Mouse (Mus musculus) forebrain, embryonic 14.5 days (tissue): Measurements from ENCODE around the gene Olfr12. TPM values are rescaled to one million over a fixed set of nuclear protein-coding genes. Genes with fewer than 3 reads are reported as not detected.

Experiments
- ATAC-seq: fragments of 200-750 bp; cut with Nextera tagmentation; 2 replicates; pipeline ENCODE4 v1.8.0; 2017; ENCODE audit warnings: mild to moderate bottlenecking, moderate library complexity
- DNase-seq: peaks from one replicate; pipeline ENCODE4 v3.0.0-alpha.2; 2015; ENCODE audit warnings: low spot score
- H3K27ac ChIP-seq: fragments of 300-500 bp; sonication (generic); 2 replicates; pipeline ENCODE4 v1.5.1; 2014; ENCODE audit warnings: low read depth, mild to moderate bottlenecking, control low read depth, low read length, moderate library complexity
- H3K27me3 ChIP-seq: fragments of 300-500 bp; sonication (generic); replicated peaks from 2 replicates; pipeline ENCODE4 v1.6.1; 2014; ENCODE audit warnings: low read length, control low read depth, mixed read lengths; ENCODE audit not compliant: control insufficient read depth, insufficient read depth
- H3K36me3 ChIP-seq: fragments of 300-500 bp; sonication (generic); 2 replicates; pipeline ENCODE4 v1.6.1; 2014; ENCODE audit warnings: low read length, control low read depth; ENCODE audit not compliant: control insufficient read depth, insufficient read depth
- H3K4me1 ChIP-seq: fragments of 300-500 bp; sonication (generic); 2 replicates; pipeline ENCODE4 v1.6.1; 2014; ENCODE audit warnings: antibody characterized with exemption, low read length, control low read depth; ENCODE audit not compliant: control insufficient read depth, insufficient read depth
- H3K4me2 ChIP-seq: fragments of 300-500 bp; sonication (generic); 2 replicates; pipeline ENCODE4 v1.6.1; 2014; ENCODE audit warnings: mild to moderate bottlenecking, control low read depth, low read length
- H3K4me3 ChIP-seq: fragments of 300-500 bp; sonication (generic); 2 replicates; pipeline ENCODE4 v1.5.1; 2014; ENCODE audit warnings: low read depth, low read length, control low read depth
- H3K9ac ChIP-seq: fragments of 300-500 bp; sonication (generic); 2 replicates; pipeline ENCODE4 v1.6.1; 2014; ENCODE audit warnings: mild to moderate bottlenecking, low read length, control low read depth, moderate library complexity
- H3K9me3 ChIP-seq: fragments of 300-500 bp; sonication (generic); replicated peaks from 2 replicates; pipeline ENCODE4 v1.6.1; 2016; ENCODE audit warnings: low read length, control low read depth, mixed read lengths; ENCODE audit not compliant: control insufficient read depth
- WGBS: fragments of 180-500 bp; shearing (Covaris S2); extraction: QIAGEN DNeasy Blood & Tissue Kit; methylation state at CpG from one replicate; pipeline ENCODE4 v1.1.7; 2014; 5-methylcytosine and 5-hydroxymethylcytosine counted together
- polyA plus RNA-seq: library from polyadenylated mRNA; unstranded; fragments of >200 nt; fragmentation: Nextera tagmentation; extraction: Ambion mirVana; gene quantifications from 2 replicates; pipeline ENCODE4 v1.2.1, GENCODE M21; 2014

Gene Olfr12
- polyA plus RNA-seq, 1 experiment from 2014 or later = not detected

- no peak overlapping the region for H3K27ac ChIP-seq
- H3K9ac ChIP-seq = no peak overlapping the region
- H3K4me3 ChIP-seq = no peak overlapping the region
- H3K36me3 ChIP-seq = no peaks in the 10 kb centered on the region
- no peaks in the 10 kb centered on the region for H3K27me3 ChIP-seq
- no peaks in the 10 kb centered on the region for H3K4me1 ChIP-seq
- ATAC-seq = no peak
- no peaks in the 10 kb centered on the region for H3K9me3 ChIP-seq
- 84% methylated on average over 11 of the region's 11 CpGs for WGBS
- no peak overlapping the region for H3K4me2 ChIP-seq
- DNase-seq = no peak
Measured at GRCm38 (mm10) chr1:92657025-92657820, 39.6 kb downstream of the Olfr12 start.

- no peaks in the 10 kb centered on the region for H3K27me3 ChIP-seq
- 69% methylated on average over 5 of the region's 5 CpGs for WGBS
- no peaks in the 10 kb centered on the region for H3K9me3 ChIP-seq
- no peaks in the 10 kb centered on the region for H3K36me3 ChIP-seq
- ATAC-seq (no peak), DNase-seq (no peak)
- no peak overlapping the region for H3K4me3 ChIP-seq
- no peaks in the 10 kb centered on the region for H3K4me1 ChIP-seq
- H3K4me2 ChIP-seq = no peak overlapping the region
- H3K9ac ChIP-seq = no peak overlapping the region
- no peak overlapping the region for H3K27ac ChIP-seq
Measured at GRCm38 (mm10) chr1:92659392-92659791, 41.8 kb downstream of the Olfr12 start.

- Histone ChIP-seq H3K9ac (no peak overlapping the region), H3K9me3 (no peaks in the 10 kb centered on the region), H3K4me1 (no peaks in the 10 kb centered on the region), H3K27me3 (no peaks in the 10 kb centered on the region), H3K4me3 (no peak overlapping the region), H3K27ac (no peak overlapping the region), H3K36me3 (no peaks in the 10 kb centered on the region), H3K4me2 (no peak overlapping the region)
- ATAC-seq = no peak
- WGBS = 62% methylated on average over 6 of the region's 6 CpGs
- DNase-seq = no peak
Measured at GRCm38 (mm10) chr1:92667106-92667505, 49.5 kb downstream of the Olfr12 start.

- 98% methylated on average over 3 of the region's 3 CpGs for WGBS
Measured at GRCm38 (mm10) chr1:92669430-92669829, 51.8 kb downstream of the Olfr12 start.

GRCm38 (mm10) chr1:92671326-92671725 is 53.7 kb downstream of the Olfr12 start:
- Histone ChIP-seq H3K9me3 (no peaks in the 10 kb centered on the region), H3K4me2 (no peak overlapping the region), H3K27me3 (no peaks in the 10 kb centered on the region), H3K36me3 (no peaks in the 10 kb centered on the region), H3K4me1 (no peaks in the 10 kb centered on the region), H3K9ac (no peak overlapping the region), H3K4me3 (no peak overlapping the region), H3K27ac (no peak overlapping the region)
- ATAC-seq = no peak
- 84% methylated on average over 4 of the region's 4 CpGs for WGBS
- DNase-seq = no peak

More at GRCm38 (mm10) chr1:92669430-92669829, 51.8 kb downstream of the Olfr12 start:
- no peak overlapping the region for H3K4me3 ChIP-seq
- DNase-seq (no peak), ATAC-seq (no peak)
- no peaks in the 10 kb centered on the region for H3K27me3 ChIP-seq
- no peak overlapping the region for H3K27ac ChIP-seq
- no peaks in the 10 kb centered on the region for H3K36me3 ChIP-seq
- H3K4me2 ChIP-seq = no peak overlapping the region
- H3K9me3 ChIP-seq = no peaks in the 10 kb centered on the region
- H3K4me1 ChIP-seq = no peaks in the 10 kb centered on the region
- H3K9ac ChIP-seq = no peak overlapping the region

Other genes with a start within 250 kb of the Olfr12 start
- 304 and 311 TPM in 2 replicates for gene Ndufa10, start 143.9 kb upstream of the Olfr12 start, polyA plus RNA-seq
- gene Olfr1416, start 132.7 kb upstream of the Olfr12 start, polyA plus RNA-seq = not detected in 2 replicates
- gene Olfr1415, start 121.7 kb upstream of the Olfr12 start, polyA plus RNA-seq = not detected in 2 replicates
- not detected in 2 replicates for gene Olfr1414, start 99.1 kb upstream of the Olfr12 start, polyA plus RNA-seq
- not detected in 2 replicates for gene Olfr1413, start 46.5 kb upstream of the Olfr12 start, polyA plus RNA-seq
- gene Olfr1412, start 32.0 kb upstream of the Olfr12 start, polyA plus RNA-seq = not detected in 2 replicates
- not detected in 2 replicates for gene Olfr1411, start 23.4 kb upstream of the Olfr12 start, polyA plus RNA-seq
- not detected in 2 replicates for gene Olfr1410, start 12.0 kb upstream of the Olfr12 start, polyA plus RNA-seq
- gene Cops9, start 24.2 kb downstream of the Olfr12 start, polyA plus RNA-seq = 509 and 677 TPM in 2 replicates
- 0.11 TPM in 1 of 2 replicates, not detected in the other for gene Otos, start 31.1 kb downstream of the Olfr12 start, polyA plus RNA-seq
- gene Gpc1, start 213.9 kb downstream of the Olfr12 start, polyA plus RNA-seq = 58.4 and 66.8 TPM in 2 replicates